Mouse (Mus musculus) left cerebral cortex, postnatal 14 days (tissue): Measurements from ENCODE around the gene Hba-a1. TPM values are rescaled to one million over a fixed set of nuclear protein-coding genes. Genes with fewer than 3 reads are reported as not detected.
A peak's percentile ranks its signal among the peaks of the same experiment; 100 is the strongest.

Source experiments
- DNase-seq, 2 experiments: peaks; one replicate each; pipeline ENCODE4 v3.0.0; 2021 to 2022; ENCODE audit warnings: low spot score in 2 of 2, mixed read lengths in 1 of 2
- intact Hi-C: fragments of 180-260 bp; cut with DNase I; formaldehyde crosslinking; loops from one replicate; pipeline ENCODE4 v1.15.1; 2025
- total RNA-seq, 2 experiments: library from RNA; stranded (reverse); gene quantifications; 2 replicates each; pipeline ENCODE4 v1.2.3; 2021

Hba-a1 gene
- total RNA-seq, 2 experiments from 2014 or later: 855 to 863 TPM

DNA sequence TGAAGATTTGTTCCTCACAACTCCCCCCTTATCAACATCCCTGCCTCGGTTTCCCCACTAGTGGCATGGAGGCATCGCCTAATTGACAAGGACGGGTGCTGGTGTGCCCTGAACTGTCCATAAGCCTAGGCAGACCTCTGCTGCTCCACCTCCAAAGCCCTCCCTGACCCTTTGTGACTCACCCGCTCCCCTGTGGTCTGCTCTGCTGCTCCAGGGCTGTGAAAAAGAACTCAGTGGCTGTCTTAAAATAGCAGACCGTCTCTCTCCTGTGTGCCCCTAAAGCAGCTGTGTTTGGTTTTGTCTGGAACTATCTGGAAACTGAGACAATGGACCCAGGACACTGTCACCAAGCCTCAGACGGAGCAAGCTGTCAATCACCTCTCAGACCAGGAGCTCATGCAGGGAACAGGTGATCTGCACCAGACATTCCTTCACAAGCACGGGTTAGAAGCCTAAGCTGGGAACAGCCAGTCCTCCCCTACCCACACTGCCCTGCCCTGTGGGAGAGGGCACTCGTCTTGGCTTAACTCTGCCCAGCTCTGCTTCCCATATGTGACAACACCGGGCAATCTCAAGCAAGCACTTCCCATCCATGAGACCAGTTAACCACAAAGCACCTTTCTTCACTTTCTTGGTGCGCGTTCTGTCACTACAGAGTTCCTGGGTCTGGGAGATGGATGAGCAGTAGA lies 37.3 kb downstream of the Hba-a1 start:
- intact Hi-C loops: loop anchor here (5.0 to 10.0 kb wide), 2 partner anchors 106 to 138 kb away; no protein-coding TSS in a partner anchor
- DNase-seq: no peak

DNA sequence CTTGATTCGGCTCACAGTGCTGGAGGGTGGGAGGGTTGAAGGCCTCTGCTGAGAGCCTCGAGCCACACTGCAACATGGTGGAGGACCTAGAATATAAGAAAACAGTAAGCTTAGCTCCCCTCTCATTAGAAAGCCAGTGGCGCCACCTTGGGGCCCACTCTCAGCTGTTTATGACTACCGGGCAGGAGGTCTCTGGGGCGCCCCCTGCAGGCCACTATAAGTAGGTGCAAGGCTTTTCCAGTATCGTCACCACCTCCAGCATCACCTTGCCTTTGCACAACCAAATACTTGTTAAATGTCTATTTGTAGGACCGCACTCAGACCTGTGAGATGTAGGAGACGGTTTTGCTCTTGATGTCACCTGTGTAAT lies 37.9 kb downstream of the Hba-a1 start:
- peak; percentile 67 to 85 for DNase-seq
- intact Hi-C loops: loop anchor here (5.0 to 10.0 kb wide), 2 partner anchors 106 to 139 kb away; no protein-coding TSS in a partner anchor

DNA sequence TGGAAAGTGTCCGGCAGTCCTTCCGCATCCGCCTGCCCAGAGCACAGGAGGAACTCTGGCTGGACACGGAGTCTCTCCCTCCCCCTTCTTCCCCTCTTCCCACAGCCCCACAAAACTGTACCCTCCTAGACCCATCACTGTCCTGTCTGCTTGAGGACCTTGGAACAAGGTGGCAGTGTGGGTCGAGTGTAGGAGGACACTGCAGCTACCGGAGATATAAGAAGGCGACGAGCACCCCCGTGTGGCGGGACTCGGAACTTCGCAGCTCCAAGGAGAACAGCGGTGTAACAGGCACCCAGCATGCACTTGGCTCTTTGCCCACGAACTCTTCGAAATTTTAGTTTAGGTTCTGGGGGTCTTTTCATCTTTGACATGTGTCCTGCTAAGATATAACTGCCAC lies 41.3 kb downstream of the Hba-a1 start:
- intact Hi-C loops: loop anchor here (5.0 to 10.0 kb wide), 2 partner anchors 110 to 142 kb away; no protein-coding TSS in a partner anchor

DNA sequence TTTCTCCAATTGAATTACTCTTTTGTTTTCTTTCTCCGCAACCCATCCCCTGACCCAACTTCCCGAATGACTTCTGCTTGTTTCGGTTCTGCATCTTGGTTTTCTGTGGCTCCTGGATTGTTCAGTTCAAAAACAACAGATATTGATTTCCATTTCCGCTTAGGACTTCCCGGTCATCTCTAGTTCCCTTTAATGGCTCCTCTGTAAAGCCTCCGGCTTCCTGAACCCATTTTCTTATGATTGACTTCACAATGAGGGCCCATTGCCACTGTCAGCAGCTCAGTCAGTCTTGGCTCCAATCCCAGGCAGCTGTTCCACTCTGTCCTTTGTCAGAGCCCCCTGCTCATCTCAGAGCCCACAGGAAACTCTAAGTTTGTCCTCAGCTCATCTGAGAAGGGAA lies 47.8 kb downstream of the Hba-a1 start:
- no peak for DNase-seq
- intact Hi-C loops: loop anchor here (10.0 kb wide), 1 partner anchor 46 kb away; the partner anchor contains the start of genes Hba-a1 and Hbq1b

More for the DNA sequence above, 41.3 kb downstream of the Hba-a1 start:
- peak; percentile 89 to 90 for DNase-seq

DNA sequence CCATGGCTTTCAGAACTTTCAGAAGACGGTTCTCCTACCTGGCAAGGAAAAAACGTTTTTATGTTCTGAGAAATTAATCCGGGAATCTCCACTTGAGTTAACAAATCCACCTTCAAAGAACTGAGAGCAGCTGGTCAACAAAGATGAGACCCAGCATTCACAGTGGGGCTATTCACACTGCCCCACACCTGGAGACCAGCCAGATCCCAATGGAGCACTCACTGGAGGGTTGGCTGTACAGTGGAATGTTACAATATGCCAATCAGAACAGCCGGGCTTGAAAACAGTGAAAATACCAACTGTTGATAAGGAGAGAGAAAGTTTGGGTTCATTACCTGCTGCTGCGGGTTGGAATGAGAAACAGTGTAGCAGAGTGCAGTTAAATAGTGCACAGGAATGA lies 48.5 kb downstream of the Hba-a1 start:
- DNase-seq: no peak
- intact Hi-C loops: loop anchor here (10.0 kb wide), 1 partner anchor 47 kb away; the partner anchor contains the start of genes Hba-a1 and Hbq1b

DNA sequence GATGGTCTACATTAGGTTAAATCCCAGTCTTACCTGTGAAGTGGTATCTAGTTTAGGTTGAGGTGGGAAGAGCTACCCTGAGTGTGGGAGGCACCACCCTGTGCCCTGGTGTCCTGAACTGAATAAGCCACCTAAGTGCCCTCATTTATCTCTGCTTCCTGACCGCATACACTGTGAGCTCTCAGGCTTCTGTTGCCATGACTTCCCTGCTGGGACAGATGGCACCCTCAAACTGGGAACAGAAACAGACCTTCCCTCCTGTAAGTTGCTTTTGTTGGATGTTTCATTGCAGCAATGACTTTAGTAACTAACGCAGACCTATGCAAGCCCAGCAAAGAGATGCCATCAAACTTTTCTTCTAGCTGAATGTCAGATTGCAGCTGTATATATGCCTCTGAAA lies 49.9 kb downstream of the Hba-a1 start:
- intact Hi-C loops: loop anchor here (10.0 kb wide), 1 partner anchor 48 kb away; the partner anchor contains the start of genes Hba-a1 and Hbq1b
- no peak for DNase-seq

Other genes with a start within 250 kb of the Hba-a1 start
- gene Il9r, start 83.2 kb upstream of the Hba-a1 start, total RNA-seq: not detected
- 10 to 100 TPM; 24.9 to 26.2 TPM for gene Snrnp25, start 78.1 kb upstream of the Hba-a1 start, total RNA-seq
- 10 to 100 TPM; 16.5 to 18.0 TPM for gene Rhbdf1, start 61.2 kb upstream of the Hba-a1 start, total RNA-seq
- gene Mpg, start 57.0 kb upstream of the Hba-a1 start, total RNA-seq: 10 to 100 TPM; 18.7 to 20.5 TPM
- gene Nprl3, start 15.8 kb upstream of the Hba-a1 start, total RNA-seq: 10 to 100 TPM; 47.0 to 57.0 TPM
- gene Hba-x, start 7.1 kb upstream of the Hba-a1 start, total RNA-seq: not detected
- gene Hbq1b, start 3.5 kb downstream of the Hba-a1 start, total RNA-seq: 1 to 10 TPM; 1.4 to 2.2 TPM
- 100 to 1,000 TPM; 768 to 806 TPM for gene Hba-a2, start 13.0 kb downstream of the Hba-a1 start, total RNA-seq
- 1 to 10 TPM in 1 of 2 experiments, not detected in 1; 1.1 TPM for gene Hbq1a, start 16.6 kb downstream of the Hba-a1 start, total RNA-seq
- 10 to 100 TPM; 20.7 to 23.2 TPM for gene Sh3pxd2b, start 64.3 kb downstream of the Hba-a1 start, total RNA-seq
- gene Ubtd2, start 171.9 kb downstream of the Hba-a1 start, total RNA-seq: 10 to 100 TPM; 52.7 to 53.0 TPM
- 1 to 10 TPM in 1 of 2 experiments, not detected in 1; 1.6 TPM for gene Efcab9, start 248.6 kb downstream of the Hba-a1 start, total RNA-seq
- gene Stk10, start 249.8 kb downstream of the Hba-a1 start, total RNA-seq: 1 to 10 TPM; 6.3 to 7.2 TPM